Mouse (Mus musculus) forebrain, embryonic 16.5 days (tissue): ENCODE measurements around the gene Arpc1b. TPM values are rescaled to one million over a fixed set of nuclear protein-coding genes. Genes with fewer than 3 reads are reported as not detected.
A peak's percentile ranks its signal among the peaks of the same experiment; 100 is the strongest.

Experiments
- ATAC-seq: fragments of 200-750 bp; cut with Nextera tagmentation; 2 replicates; pipeline ENCODE4 v1.8.0; 2017; ENCODE audit warnings: mild to moderate bottlenecking, moderate library complexity
- H3K27ac ChIP-seq: fragments of 300-500 bp; sonication (generic); 2 replicates; pipeline ENCODE4 v1.5.1; 2014; ENCODE audit warnings: low read length, control low read depth
- H3K27me3 ChIP-seq: fragments of 300-500 bp; sonication (generic); replicated peaks from 2 replicates; pipeline ENCODE4 v1.6.1; 2014; ENCODE audit warnings: low read length; ENCODE audit not compliant: control insufficient read depth, insufficient read depth
- H3K36me3 ChIP-seq: fragments of 300-500 bp; sonication (generic); 2 replicates; pipeline ENCODE4 v1.6.1; 2014; ENCODE audit not compliant: control insufficient read depth, insufficient read depth
- H3K4me1 ChIP-seq: fragments of 300-500 bp; sonication (generic); replicated peaks from 2 replicates; pipeline ENCODE4 v1.6.1; 2014; ENCODE audit warnings: low read length; ENCODE audit not compliant: control insufficient read depth, insufficient read depth
- H3K4me2 ChIP-seq: fragments of 300-500 bp; sonication (generic); 2 replicates; pipeline ENCODE4 v1.6.1; 2014; ENCODE audit warnings: mild to moderate bottlenecking, low read length, control low read depth
- H3K4me3 ChIP-seq: fragments of 300-500 bp; sonication (generic); replicated peaks from 2 replicates; pipeline ENCODE4 v1.5.1; 2014; ENCODE audit warnings: mild to moderate bottlenecking, low read length, control low read depth
- H3K9ac ChIP-seq: fragments of 300-500 bp; sonication (generic); replicated peaks from 2 replicates; pipeline ENCODE4 v1.6.1; 2014; ENCODE audit warnings: low read depth, low read length, control low read depth
- H3K9me3 ChIP-seq: fragments of 300-500 bp; sonication (generic); 2 replicates; pipeline ENCODE4 v1.6.1; 2016; ENCODE audit warnings: low read length; ENCODE audit not compliant: control insufficient read depth
- WGBS: fragments of 180-500 bp; shearing (Covaris S2); extraction: QIAGEN DNeasy Blood & Tissue Kit; methylation state at CpG from one replicate; pipeline ENCODE4 v1.1.7; 2014; 5-methylcytosine and 5-hydroxymethylcytosine counted together
- polyA plus RNA-seq: library from polyadenylated mRNA; unstranded; fragments of >200 nt; fragmentation: Nextera tagmentation; extraction: Ambion mirVana; gene quantifications from 2 replicates; pipeline ENCODE4 v1.2.1, GENCODE M21; 2015

Gene Arpc1b
- polyA plus RNA-seq, 1 experiment from 2014 or later = 63.7 TPM

GRCm38 (mm10) chr5:145110401-145110800 is 3.6 kb upstream of the Arpc1b start:
- no peak overlapping the region for H3K4me2 ChIP-seq
- no peak overlapping the region for H3K27ac ChIP-seq
- H3K4me1 ChIP-seq = peaks cover 12% of the 10 kb centered on the region
- peaks cover 36% of the 10 kb centered on the region for H3K36me3 ChIP-seq
- no peaks in the 10 kb centered on the region for H3K9me3 ChIP-seq
- 95% methylated on average over 6 of the region's 6 CpGs for WGBS
- H3K27me3 ChIP-seq = 0 out of 2 replicates have a peak, but pooled peaks cover 4% of the 10 kb centered on the region
- ATAC-seq = no peak
- H3K4me3 ChIP-seq = no peak overlapping the region
- H3K9ac ChIP-seq = no peak overlapping the region

- Histone ChIP-seq H3K27ac (no peak overlapping the region), H3K4me2 (no peak overlapping the region), H3K9ac (no peak overlapping the region), H3K9me3 (no peaks in the 10 kb centered on the region), H3K27me3 (0 out of 2 replicates have a peak, but pooled peaks cover 4% of the 10 kb centered on the region), H3K4me3 (no peak overlapping the region), H3K36me3 (peaks cover 23% of the 10 kb centered on the region), H3K4me1 (peaks cover 12% of the 10 kb centered on the region)
- 80% methylated on average over 8 of the region's 8 CpGs for WGBS
- no peak for ATAC-seq
Observed at GRCm38 (mm10) chr5:145112566-145112965, 1.4 kb upstream of the Arpc1b start.

GRCm38 (mm10) chr5:145113416-145113815 is 599 bp upstream of the Arpc1b start:
- Histone ChIP-seq H3K9ac (no peak overlapping the region), H3K4me2 (peak overlapping the region; percentile 54; the same call in 1 of the 2 replicates), H3K27ac (no peak overlapping the region), H3K4me3 (no peak overlapping the region), H3K27me3 (0 out of 2 replicates have a peak, but pooled peaks cover 4% of the 10 kb centered on the region), H3K9me3 (no peaks in the 10 kb centered on the region), H3K4me1 (peaks cover 12% of the 10 kb centered on the region), H3K36me3 (peaks cover 16% of the 10 kb centered on the region; the same call in 1 of the 2 replicates)
- ATAC-seq = no peak
- WGBS = 61% methylated on average over 2 of the region's 2 CpGs

- no peak overlapping the region for H3K27ac ChIP-seq
- WGBS = 15% methylated on average over 40 of the region's 40 CpGs
Observed at GRCm38 (mm10) chr5:145114606-145115473, 825 bp downstream of the Arpc1b start.

GRCm38 (mm10) chr5:145115736-145116135 is 1.7 kb downstream of the Arpc1b start:
- no peak for ATAC-seq
- no peaks in the 10 kb centered on the region for H3K9me3 ChIP-seq
- H3K4me2 ChIP-seq = no peak overlapping the region
- 95% methylated on average over 5 of the region's 5 CpGs for WGBS
- H3K27me3 ChIP-seq = 0 out of 2 replicates have a peak, but pooled peaks cover 4% of the 10 kb centered on the region
- no peak overlapping the region for H3K9ac ChIP-seq
- H3K4me3 ChIP-seq = no peak overlapping the region
- no peak overlapping the region for H3K27ac ChIP-seq
- H3K36me3 ChIP-seq = 0 out of 2 replicates have a peak, but pooled peaks cover 2% of the 10 kb centered on the region
- H3K4me1 ChIP-seq = peaks cover 12% of the 10 kb centered on the region

More at GRCm38 (mm10) chr5:145114606-145115473, 825 bp downstream of the Arpc1b start:
- H3K4me1 ChIP-seq = peaks cover 12% of the 10 kb centered on the region
- H3K9ac ChIP-seq = peak overlapping the region; percentile 46
- peak; percentile 15; the same call in 1 of the 2 replicates for ATAC-seq
- H3K27me3 ChIP-seq = 0 out of 2 replicates have a peak, but pooled peaks cover 4% of the 10 kb centered on the region
- H3K4me3 ChIP-seq = peak overlapping the region; percentile 45
- H3K36me3 ChIP-seq = peaks cover 6% of the 10 kb centered on the region; the same call in 1 of the 2 replicates
- H3K9me3 ChIP-seq = no peaks in the 10 kb centered on the region
- H3K4me2 ChIP-seq = peak overlapping the region; percentile 54

- WGBS = 54% methylated on average over 4 of the region's 4 CpGs
- Histone ChIP-seq H3K4me1 (peaks cover 12% of the 10 kb centered on the region), H3K27ac (no peak overlapping the region), H3K36me3 (no peaks in the 10 kb centered on the region), H3K4me2 (no peak overlapping the region), H3K27me3 (0 out of 2 replicates have a peak, but pooled peaks cover 4% of the 10 kb centered on the region), H3K9me3 (no peaks in the 10 kb centered on the region), H3K4me3 (no peak overlapping the region), H3K9ac (no peak overlapping the region)
- ATAC-seq = no peak
Observed at GRCm38 (mm10) chr5:145116316-145116715, 2.3 kb downstream of the Arpc1b start.

- no peak overlapping the region for H3K27ac ChIP-seq
- H3K9me3 ChIP-seq = no peaks in the 10 kb centered on the region
- 41% methylated on average over 10 of the region's 10 CpGs for WGBS
- H3K4me1 ChIP-seq = peaks cover 12% of the 10 kb centered on the region
- H3K27me3 ChIP-seq = 0 out of 2 replicates have a peak, but pooled peaks cover 4% of the 10 kb centered on the region
- no peak overlapping the region for H3K9ac ChIP-seq
- no peaks in the 10 kb centered on the region for H3K36me3 ChIP-seq
- H3K4me2 ChIP-seq = no peak overlapping the region
- no peak for ATAC-seq
- no peak overlapping the region for H3K4me3 ChIP-seq
Observed at GRCm38 (mm10) chr5:145116916-145117315, 2.9 kb downstream of the Arpc1b start.

GRCm38 (mm10) chr5:145118005-145118404 is 4.0 kb downstream of the Arpc1b start:
- no peak for ATAC-seq
- H3K36me3 ChIP-seq = no peaks in the 10 kb centered on the region
- no peak overlapping the region for H3K4me3 ChIP-seq
- H3K4me1 ChIP-seq = peaks cover 12% of the 10 kb centered on the region
- H3K27me3 ChIP-seq = 0 out of 2 replicates have a peak, but pooled peaks cover 4% of the 10 kb centered on the region
- H3K4me2 ChIP-seq = no peak overlapping the region
- WGBS = 72% methylated on average over 6 of the region's 6 CpGs
- no peaks in the 10 kb centered on the region for H3K9me3 ChIP-seq
- H3K9ac ChIP-seq = no peak overlapping the region
- H3K27ac ChIP-seq = no peak overlapping the region

GRCm38 (mm10) chr5:145118461-145118860 is 4.4 kb downstream of the Arpc1b start:
- Histone ChIP-seq H3K4me2 (no peak overlapping the region), H3K4me1 (peaks cover 12% of the 10 kb centered on the region), H3K27ac (no peak overlapping the region), H3K9ac (no peak overlapping the region), H3K9me3 (no peaks in the 10 kb centered on the region), H3K4me3 (no peak overlapping the region), H3K36me3 (no peaks in the 10 kb centered on the region), H3K27me3 (0 out of 2 replicates have a peak, but pooled peaks cover 2% of the 10 kb centered on the region)
- 93% methylated on average over 5 of the region's 5 CpGs for WGBS
- ATAC-seq = no peak
